Mouse (Mus musculus) hindbrain, embryonic 12.5 days (tissue): ENCODE measurements around the gene Larp4. TPM values are rescaled to one million over a fixed set of nuclear protein-coding genes. Genes with fewer than 3 reads are reported as not detected.
"Not testable (repeated sequence)": the region's sequence is repeated elsewhere in the genome, so short reads cannot be mapped to it uniquely, and the experiment has no call there.

ENCODE experiments used
- ATAC-seq: fragments of 200-750 bp; cut with Nextera tagmentation; 2 replicates; pipeline ENCODE4 v1.8.0; 2017; ENCODE audit warnings: moderate TSS enrichment; ENCODE audit not compliant: low FRiP score
- H3K27ac ChIP-seq: fragments of 300-500 bp; sonication (generic); 2 replicates; pipeline ENCODE4 v1.5.1; 2016; ENCODE audit warnings: mild to moderate bottlenecking
- H3K27me3 ChIP-seq: fragments of 300-500 bp; sonication (generic); 2 replicates; pipeline ENCODE4 v1.6.1; 2016; ENCODE audit warnings: mild to moderate bottlenecking
- H3K36me3 ChIP-seq: fragments of 300-500 bp; sonication (generic); 2 replicates; pipeline ENCODE4 v1.6.1; 2016; ENCODE audit warnings: mild to moderate bottlenecking
- H3K4me1 ChIP-seq: fragments of 300-500 bp; sonication (generic); 2 replicates; pipeline ENCODE4 v1.6.1; 2016
- H3K4me2 ChIP-seq: fragments of 300-500 bp; sonication (generic); replicated peaks from 2 replicates; pipeline ENCODE4 v1.6.1; 2016; ENCODE audit warnings: mild to moderate bottlenecking
- H3K4me3 ChIP-seq: fragments of 300-500 bp; sonication (generic); 2 replicates; pipeline ENCODE4 v1.5.1; 2016; ENCODE audit warnings: mild to moderate bottlenecking
- H3K9ac ChIP-seq: fragments of 300-500 bp; sonication (generic); 2 replicates; pipeline ENCODE4 v1.6.1; 2016; ENCODE audit warnings: mild to moderate bottlenecking, moderate library complexity
- H3K9me3 ChIP-seq: fragments of 300-500 bp; sonication (generic); replicated peaks from 2 replicates; pipeline ENCODE4 v1.6.1; 2016; ENCODE audit warnings: mild to moderate bottlenecking
- WGBS: fragments of 180-500 bp; shearing (Covaris S2); methylation state at CpG from one replicate; pipeline ENCODE4 v1.1.7; 2016; 5-methylcytosine and 5-hydroxymethylcytosine counted together
- polyA plus RNA-seq: library from polyadenylated mRNA; unstranded; fragments of >200 nt; fragmentation: Nextera tagmentation; extraction: Ambion mirVana; gene quantifications from 2 replicates; pipeline ENCODE4 v1.2.1, GENCODE M21; 2016

Gene Larp4
- 31.2 and 34.5 TPM in 2 replicates for polyA plus RNA-seq

DNA sequence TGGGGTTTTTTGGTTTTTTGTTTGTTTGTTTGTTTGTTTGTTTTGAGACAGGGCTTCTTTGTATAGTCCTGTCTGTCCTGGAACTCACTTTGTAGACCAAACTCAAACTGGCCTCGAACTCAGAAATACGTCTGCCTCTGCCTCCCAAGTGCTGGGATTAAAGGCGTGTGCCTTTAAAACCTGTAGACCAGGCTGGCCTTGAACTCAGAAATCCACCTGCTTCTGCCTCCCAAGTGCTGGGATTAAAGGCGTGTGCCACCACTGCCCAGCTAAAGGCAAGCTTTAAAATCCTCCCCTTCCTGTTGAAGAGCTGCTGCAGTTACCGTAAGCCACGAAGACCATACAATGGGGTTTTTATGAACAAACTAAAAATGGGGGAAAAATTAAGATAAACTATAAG is at the start of gene Larp4:
Gene Larp4, plus strand, starts transcription at position 301 of the 400 bp plus-strand sequence.
- H3K4me2 ChIP-seq, H3K9ac ChIP-seq, H3K36me3 ChIP-seq, ATAC-seq, H3K27me3 ChIP-seq, H3K4me3 ChIP-seq, H3K9me3 ChIP-seq, H3K27ac ChIP-seq, H3K4me1 ChIP-seq: not testable (repeated sequence)
- WGBS = 91% methylated on average over 6 of the region's 6 CpGs

DNA sequence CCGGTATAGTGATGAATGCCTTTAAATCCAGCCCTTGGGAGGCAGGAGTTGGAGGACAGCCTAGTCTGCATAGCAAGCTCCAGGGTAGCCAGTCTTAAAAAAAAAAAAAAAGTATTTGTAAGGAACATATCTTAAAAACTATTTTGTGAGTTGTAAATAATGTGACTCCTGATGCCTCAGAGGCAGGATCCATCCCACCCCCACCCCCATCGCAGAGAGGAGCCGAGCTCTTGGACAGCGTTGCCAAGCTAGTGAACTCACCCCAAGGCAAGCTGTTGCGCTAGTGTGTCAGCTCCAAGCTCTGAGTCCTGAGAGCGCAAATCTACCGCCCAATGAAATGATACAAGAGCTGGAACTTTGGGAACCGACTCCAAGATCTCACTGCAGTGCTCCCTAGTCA is 38.6 kb upstream of the Larp4 start:
- ATAC-seq = no peak
- no peak overlapping the region for H3K4me3 ChIP-seq
- 88% methylated on average over 8 of the region's 8 CpGs for WGBS

DNA sequence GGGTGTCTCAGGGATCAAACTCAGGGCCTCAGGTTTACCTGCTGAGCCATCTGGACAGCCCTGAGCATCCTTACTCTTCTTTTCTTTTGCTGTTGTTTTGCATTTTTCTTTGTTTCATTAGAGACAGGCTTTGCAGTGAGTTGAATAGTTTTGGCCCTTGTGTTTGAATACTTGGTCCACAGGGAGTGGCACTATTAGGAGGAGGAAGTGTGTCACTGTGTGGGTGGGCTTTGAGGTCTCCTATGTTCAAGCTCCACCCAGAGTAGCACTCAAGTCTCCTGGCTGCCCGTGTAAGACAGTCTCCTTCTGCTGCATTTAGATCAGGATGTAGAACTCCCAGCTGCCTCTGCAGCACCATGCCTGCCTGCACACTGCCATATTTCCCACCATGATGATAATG is 35.4 kb upstream of the Larp4 start:
- WGBS = 46% methylated on average over 1 of the region's 1 CpGs

More for the DNA sequence above, 38.6 kb upstream of the Larp4 start:
- Histone ChIP-seq H3K4me1 (no peaks in the 10 kb centered on the region), H3K4me2 (no peak overlapping the region), H3K36me3 (no peaks in the 10 kb centered on the region), H3K27ac (no peak overlapping the region), H3K9me3 (no peaks in the 10 kb centered on the region), H3K27me3 (no peaks in the 10 kb centered on the region), H3K9ac (no peak overlapping the region)

DNA sequence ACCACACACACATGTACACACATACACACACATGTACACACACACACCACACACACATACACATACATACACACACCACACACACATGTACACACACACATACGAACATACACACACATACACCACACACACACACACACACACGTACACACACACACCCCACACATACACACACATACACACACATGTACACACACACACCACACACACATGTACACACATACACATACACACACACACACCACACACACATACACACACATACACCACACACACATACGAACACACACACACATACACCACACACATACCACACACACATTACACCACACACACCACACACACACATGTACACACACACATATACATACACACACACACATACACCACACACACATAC is 33.2 kb upstream of the Larp4 start:
- 95% methylated on average over 3 of the region's 3 CpGs for WGBS
- Histone ChIP-seq H3K4me3 (no peak overlapping the region), H3K4me2 (no peak overlapping the region), H3K27ac (no peak overlapping the region), H3K27me3 (no peaks in the 10 kb centered on the region), H3K9me3 (no peaks in the 10 kb centered on the region), H3K36me3 (no peaks in the 10 kb centered on the region), H3K4me1 (no peaks in the 10 kb centered on the region), H3K9ac (no peak overlapping the region)
- ATAC-seq = no peak

More for the DNA sequence above, 35.4 kb upstream of the Larp4 start:
- Histone ChIP-seq H3K27me3 (no peaks in the 10 kb centered on the region), H3K4me2 (no peak overlapping the region), H3K9ac (no peak overlapping the region), H3K4me3 (no peak overlapping the region), H3K36me3 (no peaks in the 10 kb centered on the region), H3K4me1 (no peaks in the 10 kb centered on the region), H3K9me3 (no peaks in the 10 kb centered on the region), H3K27ac (no peak overlapping the region)
- no peak for ATAC-seq

DNA sequence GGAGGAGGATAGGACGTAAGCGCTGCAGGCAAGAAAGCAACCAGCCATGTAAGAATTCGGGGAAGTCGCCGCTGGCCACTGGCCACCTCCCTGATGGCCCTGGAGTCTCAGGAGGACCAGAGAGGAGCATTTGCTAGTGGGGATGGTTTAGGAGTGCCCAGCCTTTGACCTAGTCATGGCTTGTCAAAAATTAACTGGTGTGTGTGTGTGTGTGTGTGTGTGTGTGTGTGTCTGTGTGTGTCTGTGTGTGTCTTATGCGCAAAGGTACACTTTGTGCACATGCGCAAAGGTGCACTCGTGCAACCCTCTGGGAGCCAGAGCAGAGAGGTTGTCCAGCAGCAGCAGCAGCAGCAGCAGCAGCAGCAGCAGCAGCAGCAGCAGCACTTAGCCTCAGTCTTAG is 32.0 kb upstream of the Larp4 start:
- no peaks in the 10 kb centered on the region for H3K4me1 ChIP-seq
- H3K4me3 ChIP-seq = no peak overlapping the region
- no peak overlapping the region for H3K9ac ChIP-seq

DNA sequence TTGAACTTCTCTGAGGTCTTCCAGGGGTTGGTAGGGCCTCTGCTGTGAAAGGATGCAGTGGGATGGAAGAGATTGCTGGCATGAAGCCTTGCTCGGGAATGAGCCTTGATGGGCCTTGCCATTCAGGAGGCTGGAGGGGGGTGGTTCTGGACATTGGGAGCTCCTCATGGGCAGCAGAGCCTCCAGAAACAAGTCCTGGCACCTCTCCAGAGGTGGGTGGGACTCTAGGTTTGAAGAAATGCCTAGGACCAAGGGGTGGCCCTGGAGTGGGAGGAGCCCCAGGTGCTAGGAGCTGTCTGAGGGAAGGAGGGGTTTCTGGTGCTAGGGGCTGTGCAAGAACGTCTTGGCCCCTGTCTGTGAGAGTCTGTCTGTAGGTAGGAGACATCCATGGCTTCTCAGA is 29.4 kb upstream of the Larp4 start:
- no peak for ATAC-seq
- Histone ChIP-seq H3K9ac (no peak overlapping the region), H3K4me2 (no peak overlapping the region), H3K4me1 (no peaks in the 10 kb centered on the region), H3K4me3 (no peak overlapping the region), H3K27ac (no peak overlapping the region), H3K9me3 (peaks cover 9% of the 10 kb centered on the region; the same call in 1 of the 2 replicates), H3K27me3 (no peaks in the 10 kb centered on the region), H3K36me3 (no peaks in the 10 kb centered on the region)
- WGBS = 33% methylated on average over 2 of the region's 2 CpGs

More for the DNA sequence above, 32.0 kb upstream of the Larp4 start:
- H3K27ac ChIP-seq = no peak overlapping the region
- no peaks in the 10 kb centered on the region for H3K27me3 ChIP-seq
- no peaks in the 10 kb centered on the region for H3K9me3 ChIP-seq
- H3K36me3 ChIP-seq = no peaks in the 10 kb centered on the region
- 89% methylated on average over 8 of the region's 8 CpGs for WGBS
- H3K4me2 ChIP-seq = no peak overlapping the region
- ATAC-seq = no peak

DNA sequence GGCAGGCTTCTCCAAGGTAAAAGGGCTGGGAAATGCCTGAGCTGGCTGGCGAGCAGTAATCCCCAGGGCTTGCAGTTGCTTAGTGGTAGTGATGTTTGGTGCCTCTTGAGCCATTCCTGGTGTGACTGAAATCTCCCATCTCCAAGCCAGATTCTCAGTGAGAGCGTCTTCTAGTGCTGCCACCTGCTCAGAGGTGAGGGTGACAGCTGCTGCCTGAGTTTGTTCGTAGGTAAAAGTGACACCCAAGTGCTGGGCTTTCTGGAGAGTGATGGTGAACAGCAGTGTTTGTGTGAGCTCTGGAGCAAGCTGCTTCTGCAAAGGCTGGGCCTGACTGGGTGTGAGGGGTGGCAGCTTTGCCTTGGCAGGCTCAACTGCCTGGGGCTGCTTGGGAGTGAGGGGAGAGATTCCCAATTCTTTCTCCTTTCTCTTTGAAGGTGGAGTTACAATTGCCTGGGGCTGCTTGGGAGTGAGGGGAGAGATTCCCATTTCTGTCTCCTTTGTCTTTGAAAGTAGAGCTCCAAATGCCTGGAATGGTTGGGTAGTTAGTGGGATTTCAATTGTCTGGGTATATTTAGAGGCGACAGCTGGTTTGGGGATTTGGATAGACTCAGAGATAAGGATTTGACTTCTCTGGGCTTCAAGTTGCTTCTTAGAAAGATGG is 28.8 kb upstream of the Larp4 start:
- Histone ChIP-seq H3K36me3 (no peaks in the 10 kb centered on the region), H3K9me3 (peaks cover 9% of the 10 kb centered on the region; the same call in 1 of the 2 replicates), H3K4me1 (no peaks in the 10 kb centered on the region), H3K27ac (no peak overlapping the region), H3K4me2 (no peak overlapping the region), H3K27me3 (no peaks in the 10 kb centered on the region), H3K9ac (no peak overlapping the region), H3K4me3 (no peak overlapping the region)
- WGBS = 78% methylated on average over 4 of the region's 4 CpGs
- no peak for ATAC-seq

DNA sequence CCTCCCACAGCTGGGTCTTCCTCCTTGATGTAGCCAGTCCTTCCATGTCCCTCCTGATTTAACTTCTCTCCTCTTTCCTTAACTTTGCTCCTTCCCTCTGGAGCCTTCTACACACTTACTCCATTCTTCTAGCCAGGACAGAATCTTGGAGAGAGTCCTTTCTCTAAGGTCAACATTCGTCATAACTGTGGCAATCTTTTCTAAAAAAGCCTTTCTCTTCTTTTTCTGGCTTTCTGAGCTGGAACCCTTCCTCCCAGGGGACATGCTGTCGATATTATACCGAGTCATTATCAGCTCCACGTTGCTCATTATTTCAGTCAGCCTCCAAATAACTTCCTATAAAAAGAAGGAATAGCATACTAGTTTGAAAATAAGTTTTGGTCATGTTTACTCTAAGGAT is 14.5 kb upstream of the Larp4 start:
- WGBS = 80% methylated on average over 4 of the region's 4 CpGs
- Histone ChIP-seq H3K9me3 (no peaks in the 10 kb centered on the region), H3K4me3 (no peak overlapping the region), H3K4me1 (no peaks in the 10 kb centered on the region), H3K4me2 (no peak overlapping the region), H3K27ac (no peak overlapping the region), H3K9ac (no peak overlapping the region), H3K27me3 (no peaks in the 10 kb centered on the region), H3K36me3 (no peaks in the 10 kb centered on the region)
- no peak for ATAC-seq

DNA sequence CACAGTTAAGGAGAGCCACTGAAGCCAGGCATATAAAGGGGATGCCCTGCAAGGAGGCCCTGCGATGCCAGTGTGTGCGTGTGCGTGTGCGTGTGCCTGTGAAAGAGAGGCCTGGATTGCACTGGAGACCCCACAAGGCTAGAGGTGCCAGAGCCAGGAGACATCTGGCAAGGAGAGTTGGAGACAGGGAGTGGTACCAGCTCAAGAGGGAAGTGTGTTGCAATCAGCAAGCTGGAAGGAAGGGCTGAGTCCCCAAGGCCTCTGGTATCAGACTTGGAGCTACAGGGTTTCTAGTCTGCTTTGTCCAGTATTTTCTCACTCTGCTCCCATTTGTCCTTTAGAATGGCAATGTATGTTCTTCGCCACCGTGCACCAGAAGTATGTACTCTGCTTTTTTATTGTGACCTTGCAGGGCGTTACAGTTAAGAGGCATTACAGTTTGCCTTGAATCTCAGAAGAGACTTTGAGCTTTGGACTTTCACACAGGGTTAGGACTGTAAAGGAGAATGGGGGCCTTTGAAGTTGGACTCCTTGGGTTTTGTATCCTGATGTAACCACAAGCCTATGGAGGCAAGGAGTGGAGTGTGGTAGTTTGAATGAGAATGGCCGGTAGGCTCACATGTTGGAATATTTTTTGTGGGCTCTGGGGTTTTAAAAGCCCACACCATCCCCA is 4.6 kb upstream of the Larp4 start:
- H3K9ac ChIP-seq = no peak overlapping the region
- H3K4me1 ChIP-seq = no peaks in the 10 kb centered on the region
- no peaks in the 10 kb centered on the region for H3K27me3 ChIP-seq
- H3K36me3 ChIP-seq = no peaks in the 10 kb centered on the region
- no peak for ATAC-seq
- 90% methylated on average over 8 of the region's 8 CpGs for WGBS
- no peak overlapping the region for H3K4me3 ChIP-seq
- no peak overlapping the region for H3K4me2 ChIP-seq
- H3K9me3 ChIP-seq = no peaks in the 10 kb centered on the region
- H3K27ac ChIP-seq = no peak overlapping the region

DNA sequence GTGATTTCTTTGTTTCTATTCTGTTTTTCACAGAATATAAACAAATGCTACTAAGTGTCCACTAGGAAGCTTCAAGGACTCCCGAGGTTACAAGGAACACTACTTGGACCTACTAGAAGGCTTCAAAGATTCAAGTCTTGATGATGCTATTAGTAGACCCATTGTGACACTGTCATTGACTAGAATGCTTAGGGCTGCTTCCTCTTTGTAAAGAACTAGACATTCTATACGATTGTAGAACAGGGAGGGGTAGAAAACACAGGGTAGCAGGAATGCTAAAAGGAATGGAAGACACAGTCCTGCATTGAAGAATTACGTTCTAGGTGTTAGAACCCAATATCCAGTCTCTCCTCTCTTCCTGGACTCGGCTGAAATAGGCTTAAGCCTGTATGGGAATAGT is 2.9 kb upstream of the Larp4 start, which contains the start of gene Fam186a:
Gene Fam186a, minus strand, starts transcription at position 101 of the 400 bp plus-strand sequence.
- ATAC-seq = no peak
- Histone ChIP-seq H3K36me3 (no peaks in the 10 kb centered on the region), H3K9me3 (no peaks in the 10 kb centered on the region), H3K4me3 (no peak within 1 kb of the TSS), H3K4me1 (no peaks in the 10 kb centered on the region), H3K27me3 (no peaks in the 10 kb centered on the region), H3K27ac (no peak within 1 kb of the TSS), H3K9ac (no peak within 1 kb of the TSS), H3K4me2 (no peak within 1 kb of the TSS)
- WGBS = 83% methylated on average over 4 of the region's 4 CpGs

DNA sequence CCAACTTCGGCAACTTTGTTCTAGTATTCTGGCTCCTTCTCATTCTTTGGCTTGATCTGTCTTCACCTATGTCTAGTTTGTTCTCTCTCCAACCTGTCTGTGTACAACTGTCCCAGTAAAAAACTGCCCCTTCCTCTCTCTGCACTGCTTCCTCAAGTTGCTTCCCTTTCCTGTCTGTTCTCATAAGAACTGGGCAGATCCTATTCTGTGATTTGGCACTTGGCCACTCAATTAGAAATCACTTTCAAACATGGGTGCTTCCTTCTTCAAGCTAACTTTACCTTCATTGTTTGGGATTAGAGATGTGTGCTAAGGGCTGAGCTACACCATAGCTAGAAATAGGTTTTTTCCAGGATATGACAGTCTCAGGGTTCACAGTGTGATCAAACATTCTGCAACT is 741 bp downstream of the Larp4 start:
- 0 out of 2 replicates have a peak, but pooled peaks cover 3% of the 10 kb centered on the region for H3K4me1 ChIP-seq
- no peaks in the 10 kb centered on the region for H3K9me3 ChIP-seq
- no peak overlapping the region for H3K4me3 ChIP-seq
- WGBS = 94% methylated on average over 1 of the region's 1 CpGs
- no peak for ATAC-seq
- no peak overlapping the region for H3K9ac ChIP-seq
- H3K27ac ChIP-seq = no peak overlapping the region
- H3K36me3 ChIP-seq = no peaks in the 10 kb centered on the region
- H3K4me2 ChIP-seq = no peak overlapping the region
- H3K27me3 ChIP-seq = no peaks in the 10 kb centered on the region

DNA sequence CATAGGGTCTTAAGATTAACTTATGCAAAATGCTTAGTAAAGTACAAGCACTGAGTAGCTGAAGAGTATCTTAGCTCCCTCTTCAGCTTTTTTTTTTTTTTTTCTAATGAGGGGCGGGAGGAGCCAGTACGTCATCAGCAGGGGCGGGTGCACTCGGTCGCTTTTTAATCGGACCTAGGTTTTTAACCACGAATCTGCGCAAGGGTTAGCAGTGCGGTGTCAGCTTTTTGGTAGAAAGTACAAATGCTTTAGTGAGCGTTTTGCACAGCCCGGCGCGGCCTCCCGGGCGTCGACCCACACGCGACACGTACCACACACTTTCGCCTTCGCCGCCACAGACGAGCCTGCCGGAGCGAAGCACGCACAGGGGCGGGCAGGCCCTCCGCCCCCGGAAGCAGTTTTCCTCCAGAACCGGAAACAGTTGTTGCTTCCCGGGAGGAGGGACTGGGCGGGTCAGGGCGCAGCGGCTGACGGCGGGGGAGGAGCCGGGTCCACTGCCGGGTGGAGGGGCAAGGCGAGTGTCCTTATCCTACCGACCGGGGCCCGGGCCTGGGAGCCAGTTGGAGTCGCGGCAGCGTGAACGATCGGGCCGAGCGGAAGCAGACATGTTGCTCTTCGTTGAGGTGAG is 2.6 kb downstream of the Larp4 start:
- H3K4me2 ChIP-seq = peak overlapping the region; percentile 88
- peak overlapping the region; percentile 97 for H3K4me3 ChIP-seq
- H3K27me3 ChIP-seq = no peaks in the 10 kb centered on the region
- ATAC-seq = peak; percentile 94
- H3K27ac ChIP-seq = peak overlapping the region; percentile 95
- H3K4me1 ChIP-seq = 0 out of 2 replicates have a peak, but pooled peaks cover 3% of the 10 kb centered on the region
- WGBS = under 1% methylated on average over 50 of the region's 50 CpGs
- H3K9me3 ChIP-seq = no peaks in the 10 kb centered on the region
- H3K9ac ChIP-seq = peak overlapping the region; percentile 87
- no peaks in the 10 kb centered on the region for H3K36me3 ChIP-seq
